Mouse (Mus musculus): ENCODE measurements around the gene Nuak1.

Gene Nuak1

DNA sequence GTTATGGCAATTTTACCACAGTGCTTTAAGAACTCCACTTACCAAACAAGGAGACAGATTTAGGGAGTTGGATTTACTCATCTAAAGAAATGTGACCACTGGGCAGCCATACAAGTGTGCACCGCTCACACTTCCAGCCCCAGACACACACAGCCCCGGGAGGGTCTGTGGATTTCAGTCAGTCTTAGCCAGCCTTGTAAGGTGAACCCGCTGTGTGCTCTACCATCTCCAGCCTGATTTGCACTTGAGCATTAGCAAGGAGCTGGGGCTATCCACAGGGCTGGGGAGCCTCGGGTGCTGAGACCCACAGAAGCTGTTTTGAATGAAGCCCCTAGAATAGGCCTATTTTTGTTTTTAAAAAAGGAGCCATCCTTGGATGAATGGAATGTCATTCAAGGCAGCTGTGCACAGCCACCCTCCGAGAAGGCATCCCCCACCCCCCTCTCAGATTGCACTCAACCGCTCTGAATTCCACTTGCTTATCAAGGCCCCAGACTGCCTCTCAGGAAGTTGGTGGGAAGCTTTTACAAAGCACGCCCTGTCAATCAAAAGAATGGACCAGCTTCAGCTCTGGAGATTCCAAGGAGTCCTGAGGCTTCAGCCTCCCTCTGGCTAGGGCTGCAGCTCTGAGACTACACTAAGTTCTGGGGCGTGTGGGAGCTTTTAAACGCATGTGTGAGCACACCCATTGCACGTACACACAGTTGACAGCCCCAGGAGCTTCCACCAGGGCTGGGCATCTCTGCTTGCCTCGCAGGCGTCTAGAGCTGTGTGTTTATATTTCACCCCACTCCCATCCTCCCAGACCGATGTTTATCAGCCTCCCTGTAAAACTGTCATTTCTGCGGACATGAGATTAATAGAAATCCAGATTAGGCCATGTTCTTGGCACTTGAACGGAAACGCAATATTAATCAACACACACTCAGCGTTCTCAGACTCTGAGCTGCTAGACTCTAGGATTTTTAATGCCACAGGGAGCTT, 57.2 kb downstream of the Nuak1 start:
- in situ Hi-C loops (cut with MboI, MseI), result no loop called here

DNA sequence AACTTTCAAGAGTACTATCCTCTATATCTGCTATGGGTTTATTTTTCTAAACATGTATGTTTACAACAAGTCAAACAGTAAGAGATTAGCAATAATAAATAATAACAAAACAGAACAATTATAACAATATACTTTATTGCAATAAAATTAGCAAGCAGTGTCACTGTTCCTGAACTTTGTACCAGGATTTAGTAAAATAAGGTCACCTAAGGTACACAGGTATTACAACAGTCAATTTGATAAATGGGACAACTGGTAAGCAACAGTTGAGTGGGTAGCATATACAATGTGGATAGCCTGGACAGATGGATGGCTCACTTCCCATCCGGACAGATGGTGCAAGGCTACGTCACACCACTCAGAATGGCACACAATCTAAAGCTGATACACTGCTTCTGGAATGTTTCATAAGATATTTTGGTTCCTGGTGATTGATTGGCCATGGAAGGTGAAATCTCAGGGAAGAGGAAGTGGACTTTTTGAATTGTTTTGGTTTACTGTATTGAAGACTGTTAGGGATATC, 59.1 kb downstream of the Nuak1 start:
- in situ Hi-C loops (cut with MboI, MseI), result no loop called here

DNA sequence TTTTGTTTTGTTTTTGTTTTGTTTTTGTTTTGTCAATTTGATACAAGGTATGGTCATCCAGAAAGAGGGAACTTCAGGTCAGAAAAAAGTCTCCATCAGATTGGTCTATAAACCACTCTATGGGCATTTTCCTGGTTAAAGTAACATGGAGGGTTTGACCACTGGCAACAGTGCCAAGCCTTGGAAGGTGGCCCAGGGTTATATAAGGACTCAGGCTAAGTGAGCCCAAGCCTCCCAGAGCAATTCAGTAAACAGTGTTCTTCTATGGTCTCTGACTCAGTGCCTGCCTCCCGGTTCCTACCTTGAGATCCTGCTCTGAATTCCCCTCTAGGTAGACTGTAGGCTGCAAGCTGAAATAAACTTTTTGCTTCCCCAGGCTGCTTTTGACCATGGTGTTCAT, 61.0 kb downstream of the Nuak1 start:
- in situ Hi-C loops (cut with MboI, MseI), result no loop called here

DNA sequence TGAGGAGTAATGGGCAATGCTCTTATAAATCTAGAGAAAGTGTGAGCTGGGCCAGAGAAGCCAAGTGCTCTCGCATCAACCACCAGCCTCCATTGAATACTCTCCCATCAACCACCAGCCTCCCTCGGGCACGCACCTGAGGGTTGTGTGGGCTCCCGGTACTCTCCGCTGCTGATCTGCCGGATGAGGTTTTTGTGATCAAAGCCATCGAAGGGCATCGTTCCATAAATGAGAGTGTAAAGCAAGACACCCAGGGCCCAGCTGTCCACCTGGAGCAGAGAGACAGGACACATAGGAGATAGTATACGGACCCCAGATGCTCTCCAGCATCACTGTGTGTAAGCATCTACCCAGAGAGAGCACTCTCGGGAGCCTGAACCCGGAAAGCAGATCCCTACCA, 62.4 kb downstream of the Nuak1 start:
- in situ Hi-C loops (cut with MboI, MseI), result no loop called here

DNA sequence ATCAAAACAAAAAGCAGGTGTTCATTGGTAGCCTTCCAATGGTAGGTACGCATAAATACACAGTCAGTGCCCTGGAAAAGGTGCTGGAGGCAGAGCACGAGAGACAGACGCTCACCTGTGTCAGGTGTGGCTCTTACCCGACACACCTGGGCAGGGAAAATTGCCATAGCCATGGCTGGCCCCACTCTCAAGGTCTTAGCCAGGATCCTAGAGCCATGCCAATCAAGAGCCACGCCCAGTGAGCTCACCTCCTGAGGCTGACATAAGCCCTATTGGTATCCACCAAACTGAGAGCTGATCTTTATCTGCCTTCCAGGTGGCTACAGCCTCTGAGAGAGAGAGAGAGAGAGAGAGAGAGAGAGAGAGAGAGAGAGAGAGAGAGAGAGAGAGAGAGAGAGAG, 64.1 kb downstream of the Nuak1 start:
- in situ Hi-C loops (cut with MboI, MseI), result no loop called here

DNA sequence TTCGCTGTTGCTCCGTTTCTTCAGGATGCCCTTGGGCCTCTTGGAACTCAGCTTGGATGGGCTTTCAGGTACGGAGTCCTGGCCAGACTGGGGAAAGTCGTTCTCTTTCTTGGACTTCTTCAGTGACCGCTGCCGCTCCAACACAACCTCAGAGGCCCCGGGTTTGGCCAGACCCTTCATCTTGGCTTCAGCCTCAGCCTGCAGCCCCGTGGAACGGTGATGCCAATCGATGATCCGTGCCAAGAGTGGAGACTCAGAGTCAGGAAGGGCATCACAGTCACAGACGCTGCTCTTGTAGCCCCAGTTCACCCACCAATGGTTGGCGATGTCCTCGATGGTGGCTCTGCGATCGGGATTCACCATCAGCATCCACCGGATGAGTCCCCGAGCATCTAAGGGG, 65.4 kb downstream of the Nuak1 start:
- in situ Hi-C loops (cut with MboI, MseI), result no loop called here

DNA sequence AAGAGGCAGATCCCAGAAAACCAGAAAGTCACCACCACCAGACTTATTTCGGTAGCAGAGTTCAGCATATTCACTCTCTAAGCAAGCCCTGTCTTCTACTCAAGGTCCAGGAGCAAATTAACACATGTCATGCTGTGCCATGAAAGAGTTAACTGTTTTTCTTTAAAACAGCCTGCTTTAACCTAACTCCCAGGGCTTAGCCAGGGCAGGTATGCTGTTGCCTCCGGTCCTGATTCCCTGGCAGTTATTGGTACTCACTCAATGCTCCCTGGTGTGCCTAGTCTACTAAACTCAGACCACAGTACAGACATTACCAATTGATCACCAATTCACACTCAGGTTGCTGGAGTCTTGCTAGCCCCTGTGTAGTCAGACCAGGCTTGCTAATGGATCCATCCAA, 66.9 kb downstream of the Nuak1 start:
- in situ Hi-C loops (cut with MboI, MseI), result no loop called here

DNA sequence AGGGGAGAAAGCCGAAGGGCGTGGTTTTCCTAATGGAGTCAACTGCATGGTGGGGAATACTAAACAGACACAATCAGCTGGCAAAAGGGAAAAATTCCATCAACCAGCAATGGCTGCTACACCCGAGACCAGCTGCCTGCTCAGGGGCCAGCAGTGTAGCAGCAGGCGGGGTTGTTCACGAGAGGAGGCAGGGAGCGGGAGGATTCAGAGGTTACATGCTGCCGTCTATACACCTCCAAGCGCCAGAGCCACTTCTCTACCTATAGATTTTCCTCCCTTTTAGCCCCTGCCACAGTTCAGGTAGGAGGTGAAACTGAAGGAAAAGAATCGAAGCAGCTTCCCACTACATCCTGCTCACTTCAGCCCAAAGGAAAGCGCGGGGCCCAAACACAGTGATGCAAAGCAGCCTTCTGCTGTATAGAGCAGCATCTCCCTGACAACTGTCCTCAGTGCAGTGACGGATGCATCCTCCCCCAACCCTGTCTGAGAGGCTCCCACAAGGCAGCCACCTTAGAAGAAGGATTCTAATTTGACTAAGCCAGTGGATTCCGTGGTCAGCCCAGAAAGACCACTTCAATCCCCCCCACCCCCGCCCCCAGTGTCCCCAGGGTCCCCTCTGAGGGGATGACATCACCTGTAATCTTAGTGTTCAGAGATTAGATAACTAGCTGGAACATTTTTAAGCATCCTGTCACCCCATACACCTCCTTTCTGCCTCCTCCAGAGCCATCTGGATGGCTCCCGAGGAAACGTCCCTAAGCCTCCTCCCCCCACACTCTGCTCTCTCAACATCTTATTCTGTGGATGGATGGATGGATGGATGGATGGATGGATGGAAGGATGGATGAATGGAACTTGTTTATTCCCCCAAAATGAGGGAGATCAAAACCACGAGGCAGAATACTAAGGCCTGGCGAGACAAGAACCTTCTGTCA, 68.0 kb downstream of the Nuak1 start:
- in situ Hi-C loops (cut with MboI, MseI), result no loop called here

DNA sequence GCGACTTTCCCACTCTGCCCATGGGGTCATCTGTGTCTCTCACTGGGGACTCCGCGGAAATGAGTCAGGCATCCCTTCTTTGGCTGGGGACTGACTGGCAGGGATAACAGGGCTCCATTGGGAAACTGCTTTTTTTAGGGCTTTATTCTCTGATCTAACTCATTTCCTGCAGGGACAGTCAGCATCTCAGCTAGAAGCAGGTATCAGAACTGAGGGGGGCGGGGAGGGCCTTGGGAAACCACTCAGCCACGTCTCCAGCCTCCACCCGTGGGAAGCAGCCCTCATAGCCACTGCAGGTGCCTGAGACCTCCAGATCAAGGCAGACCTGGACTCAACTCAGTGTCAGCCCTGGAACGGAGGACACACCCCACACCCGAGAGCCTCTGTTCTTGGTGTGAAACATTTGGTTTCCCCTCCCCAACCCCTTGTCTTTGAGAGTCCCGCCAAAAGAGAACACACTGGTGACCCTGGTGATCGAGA, 68.7 kb downstream of the Nuak1 start:
- in situ Hi-C loops (cut with MboI, MseI), result no loop called here

DNA sequence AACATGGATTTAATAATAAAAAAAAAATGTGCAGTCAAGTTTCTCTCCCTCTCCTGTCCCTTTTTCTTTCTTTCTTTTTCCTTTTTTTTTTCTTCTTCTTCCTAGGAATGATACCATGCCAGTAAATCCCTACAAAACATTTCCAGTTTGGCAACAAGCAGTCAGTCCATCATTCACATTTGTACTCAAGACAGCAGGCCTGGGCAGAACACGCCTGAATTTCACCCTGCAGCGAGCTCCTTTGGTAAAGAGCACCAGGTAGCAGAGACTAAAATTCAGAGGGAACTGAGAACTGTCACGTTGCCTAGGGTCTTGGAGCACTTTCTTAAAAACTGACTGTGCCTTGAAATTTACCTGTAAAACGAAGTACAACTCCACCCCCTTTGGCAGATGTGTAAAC, 69.2 kb downstream of the Nuak1 start:
- in situ Hi-C loops (cut with MboI, MseI), result no loop called here

DNA sequence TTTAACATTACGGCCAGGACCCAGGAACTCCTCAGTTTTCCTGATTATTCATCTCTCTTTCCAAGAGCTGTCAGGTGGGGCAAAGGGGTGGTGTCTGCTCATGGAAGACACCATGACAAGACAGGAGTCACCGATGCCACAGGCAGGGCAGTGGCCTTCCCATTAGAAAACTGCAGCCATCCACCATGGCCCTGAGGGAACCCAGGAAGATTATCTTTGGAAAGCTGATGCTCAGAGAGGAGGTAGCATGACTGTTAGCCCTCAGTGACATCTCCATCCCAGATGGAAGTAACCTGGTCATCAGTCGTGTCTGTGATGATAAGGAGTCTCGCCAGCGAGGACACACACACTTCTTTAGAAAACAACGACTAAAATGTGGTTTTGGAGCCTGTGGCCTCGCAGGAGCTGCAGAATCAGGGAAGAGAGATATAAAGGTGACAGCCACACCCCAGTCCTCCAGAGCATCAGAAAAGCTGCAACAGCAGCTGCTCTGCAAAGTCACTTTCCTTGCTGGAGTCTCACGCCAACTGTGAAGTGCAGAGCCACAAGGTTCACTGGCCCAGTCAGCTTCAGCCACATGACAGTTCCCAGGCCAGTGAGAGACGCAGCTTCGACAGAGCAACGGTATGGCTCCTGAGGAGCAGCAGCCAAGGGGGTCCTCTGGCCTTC, 70.6 kb downstream of the Nuak1 start:
- in situ Hi-C loops (cut with MboI, MseI), result no loop called here

DNA sequence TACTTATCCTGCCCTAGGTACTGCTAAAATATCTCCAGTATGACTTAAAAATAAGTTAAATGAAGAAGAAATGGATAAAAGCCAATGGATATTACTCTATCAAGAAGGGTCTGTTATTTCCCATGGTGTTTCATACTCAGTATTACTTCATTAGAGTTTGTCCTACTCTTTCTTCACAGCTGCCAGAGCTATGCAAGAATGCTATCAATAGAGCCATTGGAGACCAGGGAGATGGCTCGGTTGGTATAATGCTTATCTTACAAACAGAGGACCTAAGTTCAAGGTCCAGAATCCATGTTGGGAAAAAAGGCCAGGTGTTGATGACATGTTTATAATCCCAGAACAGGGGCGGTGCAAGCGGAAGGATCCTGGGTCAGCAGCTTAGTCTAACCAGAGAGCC, 72.2 kb downstream of the Nuak1 start:
- in situ Hi-C loops (cut with MboI, MseI), result no loop called here

DNA sequence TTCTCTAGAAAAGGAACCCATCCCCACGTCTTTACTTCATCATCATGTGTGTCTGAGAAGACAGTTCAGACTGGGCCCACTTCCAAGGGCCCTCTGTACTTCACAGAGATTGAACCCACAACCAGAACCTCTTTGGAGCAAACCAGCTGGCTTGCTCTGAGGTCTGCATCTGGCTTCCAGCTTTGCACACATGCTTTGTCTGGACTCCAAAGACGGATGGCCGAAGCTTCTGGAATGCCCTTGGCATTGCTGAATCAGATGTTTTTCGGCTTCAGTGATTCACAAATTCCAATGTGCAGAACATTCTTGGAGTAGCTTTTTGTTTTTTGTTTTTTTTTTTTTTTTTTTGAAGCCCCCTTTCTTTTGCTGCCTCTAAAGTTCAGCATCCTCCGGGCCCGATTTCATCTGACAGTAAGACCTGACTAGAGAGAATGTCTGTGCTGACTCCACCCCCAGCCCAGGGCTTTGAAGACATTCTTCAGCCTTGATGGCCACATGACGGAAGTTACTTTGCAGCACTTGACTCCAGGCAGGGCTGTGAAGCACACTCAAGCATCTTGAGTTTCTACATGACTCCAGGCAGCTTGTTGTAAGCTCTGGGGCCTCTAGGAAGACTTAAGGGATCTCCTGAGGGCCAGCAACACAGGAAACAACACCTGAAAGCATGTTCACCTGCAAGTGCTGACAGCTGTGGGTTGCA, 75.1 kb downstream of the Nuak1 start:
- in situ Hi-C loops (cut with MboI, MseI), result no loop called here

DNA sequence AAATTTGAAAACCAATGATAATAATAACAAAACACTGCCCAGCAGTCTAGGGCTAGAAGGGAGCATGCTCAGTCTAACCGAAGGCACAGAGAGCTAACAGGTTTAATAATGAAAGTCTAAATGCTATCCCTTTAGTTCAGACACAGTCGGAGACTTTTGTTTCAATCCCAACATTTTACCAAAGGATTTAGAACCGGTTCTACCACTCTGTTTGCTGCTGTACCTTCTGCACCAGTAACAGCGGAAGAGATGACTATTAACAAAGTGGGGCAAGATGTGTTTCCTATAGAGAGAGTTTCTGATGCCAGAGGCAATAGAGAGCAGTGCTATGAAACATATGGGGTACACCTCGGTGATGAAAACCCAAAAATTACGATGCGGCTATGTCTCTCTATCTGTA, 76.6 kb downstream of the Nuak1 start:
- in situ Hi-C loops (cut with MboI, MseI), result no loop called here

DNA sequence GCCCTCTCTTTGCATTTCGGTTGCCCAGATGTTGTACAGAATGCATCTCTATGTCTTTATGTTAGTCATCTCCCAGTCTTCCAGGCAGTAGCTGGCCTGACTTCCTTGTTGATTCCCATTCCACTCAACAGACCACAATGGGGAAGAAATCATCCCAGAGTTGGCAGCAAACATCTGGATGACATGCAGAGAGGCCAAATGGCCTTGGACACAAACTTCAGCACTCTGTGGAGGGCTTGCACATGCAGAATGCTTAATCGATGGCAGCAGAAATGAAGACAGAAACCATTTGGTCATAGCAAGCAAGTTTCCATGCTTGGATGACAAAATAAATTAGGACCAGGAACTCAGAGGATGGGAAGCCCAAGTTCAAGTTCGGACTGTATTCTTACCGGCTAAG, 79.4 kb downstream of the Nuak1 start:
- in situ Hi-C loops (cut with MboI, MseI), result no loop called here

DNA sequence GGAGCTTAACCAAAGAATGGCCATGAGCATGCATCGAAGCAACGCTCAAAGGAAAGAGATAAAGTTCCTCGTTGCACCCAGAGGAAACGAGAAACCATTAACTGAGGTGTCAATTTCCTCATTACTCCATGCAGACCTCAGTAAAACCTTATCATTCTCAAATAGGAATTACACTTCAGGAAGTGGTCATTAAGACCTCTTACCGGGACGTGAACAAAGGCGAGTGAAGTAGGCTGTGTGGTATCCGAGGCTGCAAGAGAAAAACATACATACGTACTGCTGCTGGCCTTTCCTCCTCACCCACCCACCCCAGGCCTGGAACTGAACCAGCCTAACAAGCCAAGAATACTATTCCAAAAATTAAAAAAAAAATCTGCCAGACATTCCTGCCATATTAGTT, 80.0 kb downstream of the Nuak1 start:
- in situ Hi-C loops (cut with MboI, MseI), result no loop called here

DNA sequence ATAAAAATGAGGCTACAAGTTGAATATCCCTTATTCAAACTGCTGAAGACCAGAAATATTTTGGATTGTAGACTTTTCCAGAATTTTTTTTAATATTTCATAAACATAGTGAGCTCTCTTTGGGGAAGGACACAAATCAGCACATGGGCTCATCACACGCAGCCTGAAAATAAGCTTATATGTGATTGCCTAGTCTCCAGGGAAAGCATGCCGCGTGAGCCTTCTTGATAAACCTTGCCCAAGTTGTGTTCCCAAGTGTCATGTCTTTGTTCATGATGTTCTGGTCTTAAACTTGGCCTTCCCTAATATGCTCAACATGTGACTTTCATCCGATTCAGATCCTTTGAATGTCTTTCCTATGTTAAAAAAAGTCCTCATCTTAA, 81.7 kb downstream of the Nuak1 start:
- in situ Hi-C loops (cut with MboI, MseI), result no loop called here

DNA sequence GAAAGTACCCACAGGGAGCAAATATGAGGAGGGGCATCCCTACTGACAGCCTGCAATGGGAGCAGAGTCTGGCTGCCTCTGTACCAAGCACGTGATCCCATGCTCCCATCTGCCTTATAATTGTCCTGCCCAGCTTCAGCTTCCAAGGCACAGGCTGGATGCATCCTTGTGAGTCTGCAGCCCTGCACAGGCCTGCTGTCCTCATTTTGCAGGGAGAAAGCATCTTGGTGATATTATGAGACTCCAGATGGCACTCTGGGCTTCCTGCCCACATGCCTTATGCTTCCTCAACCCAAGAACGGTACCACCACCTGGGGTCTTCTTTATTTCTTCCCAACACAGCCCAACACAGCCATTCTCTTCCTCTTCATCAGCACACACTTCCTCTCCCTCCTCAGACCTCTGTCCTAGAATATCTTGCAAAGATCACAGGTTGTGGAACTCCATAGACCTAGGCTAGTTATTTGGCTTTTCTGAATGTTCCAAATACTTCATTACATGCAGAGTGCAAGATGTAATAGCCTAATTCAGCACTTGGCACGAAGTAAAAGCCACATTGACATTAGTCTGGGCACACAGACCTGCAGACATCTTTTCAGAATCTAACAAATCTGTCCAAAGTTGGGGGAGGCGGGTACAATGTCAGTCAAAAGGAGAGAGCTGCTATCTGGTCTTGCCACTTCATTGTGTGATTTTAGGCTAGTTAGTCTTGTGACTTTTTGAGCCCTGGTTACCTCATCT, 82.2 kb downstream of the Nuak1 start:
- in situ Hi-C loops (cut with MboI, MseI), result no loop called here

DNA sequence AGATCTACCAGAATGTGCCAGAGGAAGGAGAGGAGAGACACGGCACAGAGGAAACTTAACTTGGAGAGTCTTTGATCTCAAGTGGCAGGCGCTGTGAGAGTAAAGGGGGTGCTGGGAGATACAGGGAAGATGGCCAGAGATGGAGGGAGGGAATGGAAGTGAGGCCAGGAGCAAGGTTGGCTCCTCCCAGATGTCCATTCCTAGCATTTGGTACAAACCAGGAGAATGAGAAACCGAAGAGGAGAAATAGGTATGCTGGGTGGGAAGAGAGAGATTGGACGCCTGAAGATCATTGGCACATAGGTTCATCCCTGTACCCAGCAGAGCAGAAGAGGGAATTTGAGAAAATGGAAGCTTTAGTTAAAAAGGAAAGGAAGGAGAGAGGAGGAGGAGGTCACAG, 82.8 kb downstream of the Nuak1 start:
- in situ Hi-C loops (cut with MboI, MseI), result no loop called here

DNA sequence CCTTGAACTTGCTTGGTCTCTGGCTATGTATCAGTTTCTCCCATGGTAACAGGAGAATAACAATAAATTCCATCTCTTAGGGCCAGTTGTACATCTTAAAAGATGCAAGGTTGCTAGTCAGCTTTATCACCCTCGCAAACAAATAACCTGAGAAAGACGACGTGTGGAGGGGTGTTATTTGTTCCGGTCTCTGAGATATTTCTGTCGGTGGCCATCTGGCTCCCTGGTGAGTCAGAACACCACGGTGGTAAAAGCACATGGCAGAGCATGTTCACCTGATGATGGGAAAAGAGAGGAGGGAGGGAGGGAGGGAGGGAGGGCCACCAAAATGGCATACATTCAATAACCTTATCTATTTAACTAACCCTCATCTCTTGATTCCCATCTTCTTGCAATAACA, 86.1 kb downstream of the Nuak1 start:
- in situ Hi-C loops (cut with MboI, MseI), result no loop called here

Data from T-helper 2 cell (primary cell).